Mouse (Mus musculus) lung, postnatal 10 days (tissue): ENCODE measurements around the gene Stfa3.
"Not testable (repeated sequence)": the region's sequence is repeated elsewhere in the genome, so short reads cannot be mapped to it uniquely, and the experiment has no call there.

ENCODE experiments used
- DNase-seq: peaks from one replicate; pipeline ENCODE4 v3.0.0; 2021

The Stfa3 gene

DNA sequence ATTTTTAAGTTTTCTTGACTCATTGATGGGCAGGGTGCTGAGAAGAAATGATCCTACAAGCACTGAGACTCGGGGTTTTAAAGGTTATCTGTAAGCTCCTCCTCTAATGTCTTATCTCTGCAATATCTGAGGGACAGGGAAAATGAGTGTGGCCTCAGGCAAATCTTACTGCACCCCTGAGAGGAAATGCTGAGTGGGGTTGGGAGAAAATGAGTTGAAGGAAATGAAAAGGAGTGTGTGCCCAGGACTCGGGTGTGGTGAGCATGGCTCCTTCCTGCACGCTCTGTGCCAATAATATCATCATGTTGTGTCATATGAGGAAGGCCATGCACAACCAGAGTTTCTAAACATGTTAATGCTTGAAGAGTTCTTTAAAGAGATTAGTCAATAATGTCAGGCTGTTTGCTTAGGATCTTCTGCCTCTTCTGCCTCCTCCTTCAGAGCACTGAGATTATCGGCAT, at the start of gene Stfa3:
Gene Stfa3, minus strand, starts transcription at position 51 of the 461 bp plus-strand sequence.
- DNase-seq, result no peak

DNA sequence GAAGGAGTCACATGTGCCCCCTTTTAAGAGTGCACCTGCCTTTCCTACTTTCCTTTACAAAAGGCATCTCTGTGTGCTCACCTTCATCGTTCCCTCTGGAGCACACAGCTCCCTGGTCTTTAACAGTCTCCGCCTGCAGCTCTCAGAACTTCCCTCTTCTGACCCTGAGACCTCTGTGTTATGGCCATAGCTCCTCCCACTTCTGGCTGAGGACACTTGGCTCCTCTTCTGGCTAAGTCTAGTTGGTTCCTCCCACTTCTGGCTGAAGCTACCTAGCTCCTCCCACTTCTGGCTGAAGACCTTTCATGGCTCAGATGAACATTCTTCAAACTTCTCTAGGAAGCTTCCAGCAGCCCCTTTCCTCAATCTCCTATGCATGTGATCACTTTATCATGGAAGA, 47.1 kb upstream of the Stfa3 start:
- DNase-seq, result peak; percentile 21

DNA sequence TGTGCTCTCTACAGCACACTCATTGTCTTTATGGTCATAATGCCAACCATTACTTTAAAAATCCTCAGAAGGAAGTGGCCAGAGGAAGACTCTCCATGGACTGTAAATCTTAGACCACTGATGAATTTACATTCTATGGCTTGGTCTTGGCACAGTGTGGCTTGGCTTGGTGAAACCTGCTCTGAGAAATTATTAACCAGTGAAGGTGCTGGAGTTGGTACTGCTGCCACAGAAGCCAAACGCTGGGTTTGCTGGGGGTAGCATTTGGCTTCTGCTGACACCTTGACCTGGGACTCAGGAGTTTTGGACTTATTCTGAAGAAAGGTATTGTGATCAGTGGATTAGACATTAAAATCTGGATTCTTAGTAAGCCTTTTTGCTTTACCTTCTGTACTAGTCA, 37.2 kb upstream of the Stfa3 start:
- no peak for DNase-seq

DNA sequence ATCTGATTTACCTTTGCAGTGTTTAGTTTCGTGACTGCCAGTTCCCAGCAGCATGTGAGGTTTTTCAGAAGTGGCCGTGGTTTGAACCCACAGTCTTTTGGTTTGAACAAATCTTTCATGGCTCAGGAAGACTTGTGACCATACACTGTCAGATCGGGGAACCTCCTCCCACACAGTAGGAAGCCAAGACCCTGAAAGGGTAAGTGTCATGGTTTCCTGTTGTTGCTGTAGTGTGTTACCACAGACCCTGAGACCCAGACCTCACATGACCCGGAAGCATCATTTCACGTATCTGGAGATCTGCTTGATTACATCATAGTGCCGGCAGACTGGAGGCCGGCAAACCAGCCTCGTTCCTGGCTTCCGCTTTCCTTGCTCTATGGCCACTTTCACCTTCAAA, 21.7 kb upstream of the Stfa3 start:
- peak; percentile 12 for DNase-seq

DNA sequence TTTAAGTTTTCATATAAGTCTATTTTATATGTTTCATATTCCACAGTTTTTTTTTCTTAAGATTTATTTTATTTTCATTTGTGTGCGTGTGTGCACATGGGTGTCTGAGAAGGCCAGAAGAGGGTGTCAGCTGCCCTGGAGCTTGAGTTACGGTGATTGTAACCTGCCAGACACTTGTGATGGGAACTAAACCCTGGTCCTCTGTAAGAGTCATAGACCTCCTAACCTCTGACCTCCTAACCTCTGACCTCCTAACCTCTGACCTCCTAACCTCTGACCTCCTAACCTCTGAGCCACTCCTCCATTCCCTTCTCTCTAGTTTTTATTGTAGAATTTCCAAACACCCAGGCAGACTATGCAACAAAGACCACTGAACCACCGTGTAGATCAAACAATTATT, 20.3 kb upstream of the Stfa3 start:
- no peak for DNase-seq

DNA sequence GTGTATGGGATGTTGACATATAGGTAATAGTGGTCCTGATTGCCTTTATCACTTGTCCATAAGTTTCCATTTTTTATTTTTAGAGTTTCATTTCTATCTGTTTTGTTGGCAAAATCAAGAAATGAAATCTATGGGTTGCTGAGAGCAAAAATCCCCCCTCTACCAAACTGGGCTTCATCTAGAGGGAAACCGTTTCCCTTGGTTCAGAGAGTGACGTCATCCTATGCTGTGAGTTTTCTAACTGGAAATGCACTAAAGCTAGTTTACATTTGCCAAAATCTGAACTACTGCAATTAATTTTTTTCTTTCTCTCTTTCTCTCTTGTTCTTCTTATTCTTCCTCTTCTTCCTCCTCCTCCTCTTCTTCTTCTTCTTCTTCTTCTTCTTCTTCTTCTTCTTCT, 19.7 kb upstream of the Stfa3 start:
- no peak for DNase-seq

DNA sequence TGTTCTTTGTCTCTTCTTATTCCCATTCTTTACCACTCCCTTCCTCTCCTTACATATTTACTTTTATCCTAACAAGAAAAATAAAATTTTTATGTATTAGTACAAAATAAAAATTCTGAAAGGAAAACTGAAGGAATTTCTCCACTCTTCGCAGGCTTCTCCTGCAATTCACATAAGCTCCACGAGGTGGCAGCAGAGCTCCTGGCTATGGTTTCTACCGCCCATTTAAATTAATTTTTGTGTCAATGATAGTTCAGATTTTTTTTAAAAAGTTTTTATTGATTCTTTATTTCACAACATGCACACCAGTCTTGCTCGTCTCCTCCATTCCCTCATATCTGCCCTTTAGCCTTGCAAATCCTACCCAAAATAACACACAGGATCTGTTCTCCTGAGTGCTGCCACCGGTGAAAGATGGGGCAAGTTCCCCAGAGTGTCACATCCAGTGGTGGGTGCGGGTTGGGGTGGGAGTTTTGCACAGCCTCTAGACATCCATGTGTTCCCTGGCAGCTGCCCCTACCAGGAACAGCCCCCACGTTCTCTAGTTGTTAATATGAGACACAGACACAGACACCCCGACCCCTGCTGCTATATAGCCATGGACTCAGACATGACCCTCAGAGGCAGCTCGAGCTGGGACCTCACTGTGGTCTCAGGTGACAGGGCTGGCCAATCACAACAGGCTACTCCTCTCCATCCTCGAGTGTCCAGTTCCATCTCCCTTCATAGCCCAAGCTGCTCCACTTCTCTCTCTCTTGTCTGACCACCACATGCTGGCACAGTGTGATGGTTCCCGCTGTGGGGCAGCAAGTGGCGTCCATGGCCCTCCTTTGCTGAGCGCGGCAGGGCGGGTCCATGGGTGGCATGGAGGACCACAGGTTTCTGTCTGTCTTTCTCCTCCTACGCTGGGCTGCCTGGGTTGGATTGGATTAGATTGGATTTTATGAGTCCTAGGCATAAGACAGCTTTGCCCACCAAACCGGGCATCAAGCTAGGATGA, 18.3 kb upstream of the Stfa3 start:
- peak; percentile 46 for DNase-seq

DNA sequence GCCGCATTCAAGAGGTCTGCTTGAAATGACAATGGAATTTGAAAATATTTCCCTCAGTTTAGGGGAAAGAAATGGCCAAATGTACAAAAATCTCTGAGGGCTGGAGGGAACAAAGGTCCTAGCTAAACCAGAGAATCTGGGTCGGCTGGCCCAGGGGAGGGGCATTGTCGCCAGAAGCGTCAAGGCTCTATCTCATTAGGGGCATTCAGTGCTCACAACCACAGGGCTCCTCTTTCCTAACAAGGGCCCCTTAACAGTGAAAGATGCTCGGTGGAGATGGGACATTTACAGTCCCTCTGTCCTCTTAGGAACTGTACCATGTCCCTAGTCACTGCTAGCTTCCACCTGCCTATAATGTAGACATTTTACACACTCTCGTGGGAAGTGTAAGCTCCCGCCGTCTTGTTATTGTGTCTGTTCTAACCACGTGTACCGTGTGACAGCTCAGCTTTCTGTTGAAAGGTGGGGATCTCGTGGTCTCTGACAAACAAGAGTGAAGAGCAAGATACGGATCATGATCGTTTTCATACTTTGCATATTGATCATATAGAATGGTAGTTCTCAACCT, 16.0 kb upstream of the Stfa3 start:
- DNase-seq, result no peak

DNA sequence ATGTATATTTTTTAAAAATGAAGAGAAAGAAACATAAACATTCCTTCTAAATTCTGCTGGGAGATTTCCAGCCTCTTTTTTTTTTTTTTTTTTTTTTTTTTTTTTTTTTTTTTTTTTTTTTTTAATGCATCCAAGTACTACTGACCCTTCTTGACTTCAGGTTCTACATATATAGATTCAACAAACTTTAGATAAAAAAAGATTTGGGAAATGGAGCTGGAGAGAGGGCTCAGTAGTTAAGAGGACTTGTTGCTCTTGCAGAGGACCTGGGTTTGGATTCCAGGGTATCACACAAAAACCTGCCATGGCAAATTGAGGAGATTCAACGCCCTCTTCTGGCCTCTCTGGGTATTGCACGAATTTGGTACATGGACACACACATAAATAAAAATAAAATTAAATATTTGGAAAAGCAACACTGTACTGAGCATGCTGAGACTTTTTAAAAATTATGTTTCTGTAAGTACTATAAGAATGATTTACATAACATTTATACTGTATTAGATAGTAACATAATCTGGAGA, 14.8 kb upstream of the Stfa3 start:
- DNase-seq, result peak; percentile 11

DNA sequence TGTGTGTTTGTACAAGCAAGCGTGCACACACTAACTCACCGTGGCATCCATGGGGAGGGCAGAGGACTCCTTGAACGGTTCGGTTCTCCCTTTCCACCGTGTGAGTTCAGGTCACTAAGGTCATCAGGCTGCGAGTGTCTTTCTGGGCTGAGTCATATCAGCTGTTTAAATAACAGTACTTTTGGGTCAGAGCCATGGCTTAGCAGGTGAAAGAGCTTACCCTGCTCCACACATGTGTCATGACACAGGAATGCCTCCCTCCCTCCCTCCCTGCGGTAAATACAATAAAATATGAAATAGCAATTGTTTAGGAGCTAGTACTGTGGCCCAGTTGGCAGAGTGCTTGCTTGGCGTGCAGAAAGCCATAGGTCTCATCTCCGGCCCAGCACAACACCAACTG, 14.2 kb upstream of the Stfa3 start:
- DNase-seq, result no peak

DNA sequence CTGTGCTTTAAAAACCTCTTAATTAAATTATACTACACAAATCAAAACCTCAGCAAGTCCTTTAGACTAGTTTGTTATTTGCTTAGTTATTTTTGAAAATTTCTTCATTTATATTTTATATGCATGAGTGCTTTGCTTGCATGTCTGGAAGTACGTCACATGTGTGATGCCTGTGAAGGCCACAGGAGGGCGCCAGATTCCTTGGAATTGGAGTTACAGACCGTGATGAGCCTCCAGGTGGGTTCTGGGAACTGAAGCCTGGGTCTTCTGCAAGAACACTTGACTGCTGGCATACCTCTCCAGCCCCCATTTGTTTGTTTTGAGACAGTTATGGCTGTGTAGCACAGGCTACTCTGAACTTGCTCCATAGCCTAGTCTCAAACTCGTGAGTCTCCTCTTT, 13.7 kb upstream of the Stfa3 start:
- DNase-seq, result no peak

DNA sequence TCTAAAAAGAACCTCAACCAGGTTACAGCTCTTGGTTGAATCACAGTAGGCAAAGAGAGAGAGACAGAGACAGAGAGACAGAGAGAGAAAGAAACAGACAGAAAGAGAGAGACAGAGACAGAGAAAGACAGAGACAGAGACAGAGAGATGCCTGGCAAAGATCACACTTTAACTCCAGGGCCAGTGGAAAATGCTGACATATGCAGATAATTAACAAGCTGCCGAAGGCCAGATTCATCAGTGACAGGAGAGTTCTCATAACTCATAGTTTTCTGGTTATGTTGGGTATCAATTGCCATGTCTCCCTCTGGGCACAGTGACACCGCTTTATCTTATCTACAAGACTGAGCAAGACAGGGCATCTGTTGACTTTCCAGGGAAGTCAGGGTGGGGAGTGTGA, 12.7 kb upstream of the Stfa3 start:
- no peak for DNase-seq

DNA sequence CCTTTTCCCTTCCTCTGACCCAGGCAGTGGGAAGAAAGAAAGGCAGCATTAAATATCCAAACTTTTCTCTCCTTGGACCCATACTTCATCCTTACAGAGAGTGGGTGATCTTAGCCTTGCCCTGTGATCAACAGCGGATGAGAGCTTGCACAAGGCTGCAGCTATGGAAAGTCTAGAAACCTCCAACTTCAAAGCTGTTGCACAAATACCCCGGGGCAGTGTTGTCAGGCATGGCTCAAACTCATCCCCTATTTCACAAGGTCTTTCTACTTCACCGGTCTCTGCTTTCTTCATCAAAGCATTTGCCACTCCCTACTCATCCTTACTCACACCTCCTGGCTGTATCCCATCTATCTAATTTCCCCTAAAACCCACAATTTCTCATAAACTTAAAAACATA, 10.2 kb upstream of the Stfa3 start:
- no peak for DNase-seq

DNA sequence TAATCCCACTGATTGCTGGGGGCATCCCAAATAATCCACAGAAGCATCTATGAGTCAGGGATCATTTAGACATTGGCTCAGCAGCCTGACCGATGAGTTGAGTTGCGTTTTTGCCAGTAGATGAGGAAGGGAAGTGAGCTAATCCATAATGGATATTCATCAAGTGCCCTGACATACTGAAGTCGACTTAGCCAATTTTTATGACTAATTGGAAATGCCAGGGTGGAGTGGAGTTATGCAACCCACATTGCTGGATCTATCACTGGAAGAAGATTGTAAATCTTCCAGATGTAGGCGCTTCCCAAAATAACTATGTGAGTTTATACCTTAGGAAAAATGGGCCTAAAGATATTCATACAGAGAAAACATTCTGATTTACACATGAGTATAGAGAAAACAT, 8.9 kb upstream of the Stfa3 start:
- no peak for DNase-seq

DNA sequence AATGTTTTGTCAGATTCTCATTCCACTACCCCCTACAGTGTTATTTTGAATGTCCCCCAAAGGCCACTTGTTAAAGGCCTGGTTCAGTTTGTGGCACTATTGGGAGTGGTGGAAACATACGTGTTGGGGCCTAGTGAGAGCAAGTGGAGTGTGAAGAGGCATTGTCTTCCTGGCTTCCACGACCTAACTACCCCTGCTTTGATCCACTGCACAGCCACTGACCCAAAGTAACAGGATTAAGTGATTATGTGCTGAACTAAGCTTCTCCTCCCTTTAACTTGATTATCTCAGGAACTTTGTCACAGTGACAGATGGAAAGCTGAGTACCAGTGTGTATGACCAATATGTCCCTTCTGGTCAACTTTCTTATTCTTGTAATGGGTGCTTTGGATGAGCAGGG, 5.2 kb upstream of the Stfa3 start:
- no peak for DNase-seq

DNA sequence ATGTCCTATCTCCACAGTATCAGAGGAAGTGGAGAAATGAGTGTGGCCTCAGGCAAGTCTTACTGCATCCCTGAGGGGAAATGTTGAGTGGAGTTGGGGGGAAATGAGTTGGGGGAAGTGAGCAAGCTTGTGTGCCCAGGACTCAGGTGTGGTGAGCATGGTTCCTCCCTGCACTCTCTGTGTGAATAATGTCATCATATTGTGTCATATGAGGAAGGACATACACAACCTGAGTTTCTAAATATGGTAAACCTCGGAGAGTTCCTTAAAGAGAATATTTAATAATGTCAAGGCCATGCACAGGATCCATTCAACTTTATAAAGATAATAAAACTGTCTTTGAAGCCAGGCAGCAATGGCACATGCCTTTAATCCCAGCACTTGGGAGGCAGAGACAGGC, 34.2 kb downstream of the Stfa3 start:
- DNase-seq, result not testable (repeated sequence)

DNA sequence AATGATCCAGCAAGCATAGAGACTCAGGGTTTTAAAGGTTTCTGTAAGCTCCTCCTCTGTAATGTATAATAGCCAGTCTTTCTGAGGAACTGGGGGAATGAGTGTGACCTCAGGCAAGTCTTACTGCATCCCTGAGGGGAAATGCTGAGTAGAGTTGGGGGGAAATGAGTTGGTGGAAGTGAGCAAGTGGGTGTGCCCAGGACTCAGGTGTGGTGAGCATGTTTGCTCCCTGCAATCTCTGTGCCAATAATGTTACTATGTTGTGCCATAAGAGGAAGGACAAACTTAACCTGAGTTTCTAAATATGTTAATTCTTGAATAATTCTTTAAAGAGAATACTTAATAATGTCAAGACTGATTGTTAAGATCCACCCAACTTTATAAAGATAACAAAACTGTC, 46.8 kb downstream of the Stfa3 start, which contains the start of gene Stfa2:
Gene Stfa2, minus strand, starts transcription at position 101 of the 400 bp plus-strand sequence.
- no peak for DNase-seq
